Mouse (Mus musculus): Measurements from ENCODE around the gene Lats1. TPM values are rescaled to one million over a fixed set of nuclear protein-coding genes. Genes with fewer than 3 reads are reported as not detected.
A peak's percentile ranks its signal among the peaks of the same experiment; 100 is the strongest.

The Lats1 gene
- polyA plus RNA-seq, 1 experiment from 2014 or later: 20.6 TPM

DNA sequence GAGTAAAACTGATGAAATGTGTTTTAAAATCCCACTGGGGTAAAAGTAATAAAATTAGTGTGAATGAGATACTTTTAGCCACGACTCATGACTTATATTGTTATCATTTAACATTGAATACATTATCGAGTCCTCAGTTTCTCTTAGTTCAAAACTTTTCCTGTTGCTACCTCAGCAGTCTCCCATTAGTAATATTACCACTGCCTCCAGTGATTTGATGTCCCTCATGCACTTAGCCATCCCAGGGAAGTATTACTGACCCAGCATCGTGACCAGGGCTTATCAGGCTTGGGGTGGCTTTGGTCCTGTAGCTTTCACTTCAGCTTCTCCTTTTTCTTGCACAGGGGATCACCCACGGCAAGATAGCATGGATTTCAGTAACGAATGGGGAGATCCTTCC is 29.1 kb downstream of the Lats1 start:
- H3K4me3 ChIP-seq (replicated peaks; ENCODE audit: low read depth, low read length): no peak overlapping the region

DNA sequence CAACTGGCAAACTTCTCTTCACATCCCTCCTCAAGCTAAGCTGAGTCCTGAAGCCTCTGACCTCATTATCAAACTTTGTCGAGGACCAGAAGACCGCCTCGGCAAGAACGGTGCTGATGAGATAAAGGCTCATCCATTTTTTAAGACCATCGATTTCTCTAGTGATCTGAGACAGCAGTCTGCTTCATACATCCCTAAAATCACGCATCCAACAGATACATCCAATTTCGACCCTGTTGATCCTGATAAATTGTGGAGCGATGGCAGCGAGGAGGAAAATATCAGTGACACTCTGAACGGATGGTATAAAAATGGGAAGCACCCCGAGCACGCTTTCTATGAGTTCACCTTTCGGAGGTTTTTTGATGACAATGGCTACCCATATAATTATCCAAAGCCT is 31.5 kb downstream of the Lats1 start:
- Histone ChIP-seq H3K4me2 (ENCODE audit: low read length) (no peak overlapping the region), H3K4me3 (replicated peaks; ENCODE audit: low read depth, low read length) (no peak overlapping the region), H3K9ac (replicated peaks; ENCODE audit: low read length) (no peak overlapping the region), H3K9me3 (ENCODE audit: control insufficient read depth, low read length) (no peaks in the 10 kb centered on the region), H3K27me3 (ENCODE audit: control insufficient read depth, insufficient read depth, low read length) (no peaks in the 10 kb centered on the region), H3K4me1 (ENCODE audit: control insufficient read depth, insufficient read depth, low read length) (no peaks in the 10 kb centered on the region), H3K27ac (replicated peaks; ENCODE audit: low read depth, low read length) (no peak overlapping the region), H3K36me3 (ENCODE audit: control insufficient read depth, insufficient read depth, low read length) (peaks cover 61% of the 10 kb centered on the region)
- ATAC-seq (ENCODE audit: low FRiP score, low TSS enrichment) (no peak), DNase-seq (no peak)
- WGBS: 96% methylated on average over 13 of the region's 13 CpGs

More for the DNA sequence above, 29.1 kb downstream of the Lats1 start:
- Histone ChIP-seq H3K4me2 (ENCODE audit: low read length) (no peak overlapping the region), H3K4me1 (ENCODE audit: control insufficient read depth, insufficient read depth, low read length) (no peaks in the 10 kb centered on the region), H3K36me3 (ENCODE audit: control insufficient read depth, insufficient read depth, low read length) (peaks cover 78% of the 10 kb centered on the region), H3K9me3 (ENCODE audit: control insufficient read depth, low read length) (no peaks in the 10 kb centered on the region), H3K9ac (replicated peaks; ENCODE audit: low read length) (no peak overlapping the region), H3K27ac (replicated peaks; ENCODE audit: low read depth, low read length) (no peak overlapping the region), H3K27me3 (ENCODE audit: control insufficient read depth, insufficient read depth, low read length) (no peaks in the 10 kb centered on the region)
- ATAC-seq (ENCODE audit: low FRiP score, low TSS enrichment) (no peak), DNase-seq (no peak)
- 88% methylated on average over 5 of the region's 5 CpGs for WGBS

DNA sequence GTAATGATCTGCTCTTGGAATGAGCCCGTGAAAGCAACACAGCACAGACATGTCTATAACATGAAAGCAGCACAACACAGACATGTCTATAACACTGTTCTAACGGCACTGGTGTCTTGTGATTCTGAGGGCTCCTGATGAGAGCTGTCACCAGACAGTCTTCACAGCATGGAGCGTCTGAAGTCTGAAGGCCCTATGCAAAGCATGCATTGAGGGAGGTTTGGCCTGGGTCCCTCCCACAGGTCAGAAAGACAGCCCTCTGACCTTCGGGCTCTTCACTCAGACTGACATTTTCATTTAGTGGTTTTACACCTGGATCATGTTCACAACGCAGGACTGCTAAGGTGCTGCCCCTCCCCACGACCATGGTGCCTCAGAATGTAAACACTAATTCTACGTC is 34.0 kb downstream of the Lats1 start:
- DNase-seq (no peak), ATAC-seq (ENCODE audit: low FRiP score, low TSS enrichment) (no peak)
- H3K36me3 ChIP-seq (ENCODE audit: control insufficient read depth, insufficient read depth, low read length): peaks cover 45% of the 10 kb centered on the region
- no peaks in the 10 kb centered on the region for H3K4me1 ChIP-seq (ENCODE audit: control insufficient read depth, insufficient read depth, low read length)
- H3K27ac ChIP-seq (replicated peaks; ENCODE audit: low read depth, low read length): no peak overlapping the region
- no peak overlapping the region for H3K9ac ChIP-seq (replicated peaks; ENCODE audit: low read length)
- H3K4me2 ChIP-seq (ENCODE audit: low read length): no peak overlapping the region
- WGBS: 74% methylated on average over 7 of the region's 7 CpGs
- no peaks in the 10 kb centered on the region for H3K27me3 ChIP-seq (ENCODE audit: control insufficient read depth, insufficient read depth, low read length)
- H3K4me3 ChIP-seq (replicated peaks; ENCODE audit: low read depth, low read length): no peak overlapping the region
- no peaks in the 10 kb centered on the region for H3K9me3 ChIP-seq (ENCODE audit: control insufficient read depth, low read length)

DNA sequence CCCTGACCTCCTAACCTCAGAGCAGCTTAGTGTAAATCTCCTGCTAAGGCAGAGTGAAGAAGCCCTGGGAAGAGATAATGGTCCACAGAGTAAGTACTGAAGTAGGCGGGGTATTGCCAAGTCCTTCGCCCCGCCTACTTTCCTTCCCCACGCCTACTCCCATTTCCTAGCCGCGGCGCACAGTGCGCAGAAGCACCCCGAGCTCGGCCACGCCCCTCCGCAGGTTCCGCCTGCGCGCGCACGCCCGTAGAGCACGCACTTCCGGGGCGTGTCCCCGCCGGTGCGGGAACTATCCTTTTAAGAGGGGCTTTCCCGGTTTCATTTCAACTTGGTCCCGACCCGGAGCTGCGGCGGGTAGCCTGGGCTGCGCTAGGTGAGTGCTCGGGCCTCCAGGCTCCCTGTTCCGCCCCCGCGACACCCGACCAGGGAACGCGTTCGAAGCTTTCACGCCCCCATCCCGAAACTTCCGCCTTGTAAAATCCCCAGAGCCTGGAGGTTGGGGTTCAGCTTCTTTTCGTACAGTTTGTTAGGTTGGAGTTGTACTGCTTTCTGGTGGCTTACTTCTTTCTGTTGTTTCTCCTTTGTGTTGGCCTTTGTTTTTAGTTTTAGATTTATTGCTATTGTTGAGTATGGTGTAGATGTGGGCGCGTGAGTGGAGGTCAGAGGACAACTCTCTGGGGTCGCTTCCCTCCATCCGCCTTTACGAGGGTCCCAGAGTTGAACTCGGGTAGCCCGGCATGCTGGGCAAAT is 44.9 kb downstream of the Lats1 start, which contains the start of gene Katna1:
TSS of gene Katna1 (plus strand) at position 250 of the 750 bp plus-strand sequence.
- H3K4me1 ChIP-seq (ENCODE audit: control insufficient read depth, insufficient read depth, low read length): no peaks in the 10 kb centered on the region; the same call in 1 of the 2 replicates
- DNase-seq (peak; percentile 97), ATAC-seq (ENCODE audit: low FRiP score, low TSS enrichment) (peak; percentile 99)
- no peaks in the 10 kb centered on the region for H3K27me3 ChIP-seq (ENCODE audit: control insufficient read depth, insufficient read depth, low read length)
- peak within 1 kb of the TSS; percentile 76 for H3K4me2 ChIP-seq (ENCODE audit: low read length)
- H3K4me3 ChIP-seq (replicated peaks; ENCODE audit: low read depth, low read length): peak within 1 kb of the TSS; percentile 60
- peak within 1 kb of the TSS; percentile 63 for H3K9ac ChIP-seq (replicated peaks; ENCODE audit: low read length)
- H3K27ac ChIP-seq (replicated peaks; ENCODE audit: low read depth, low read length): peak within 1 kb of the TSS; percentile 53
- no peaks in the 10 kb centered on the region for H3K9me3 ChIP-seq (ENCODE audit: control insufficient read depth, low read length)
- under 1% methylated on average over 49 of the region's 49 CpGs for WGBS
- H3K36me3 ChIP-seq (ENCODE audit: control insufficient read depth, insufficient read depth, low read length): no peaks in the 10 kb centered on the region

DNA sequence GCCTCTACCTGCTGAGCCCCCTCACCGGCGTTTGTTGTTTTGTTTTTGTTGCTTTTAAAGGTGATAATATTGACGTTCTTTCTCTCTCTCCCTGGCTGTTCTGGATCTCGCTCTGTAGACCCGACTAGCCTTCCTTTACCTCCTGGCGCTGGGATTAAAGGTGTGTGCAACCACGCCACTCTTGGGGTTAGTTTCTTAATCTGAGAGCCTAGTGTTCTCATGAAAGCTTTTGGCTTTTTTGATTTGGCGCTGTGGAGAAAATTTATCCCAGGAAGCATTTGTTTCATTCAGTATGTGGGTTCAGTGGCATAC is 45.4 kb downstream of the Lats1 start:
- no peaks in the 10 kb centered on the region for H3K9me3 ChIP-seq (ENCODE audit: control insufficient read depth, low read length)
- DNase-seq (no peak), ATAC-seq (ENCODE audit: low FRiP score, low TSS enrichment) (no peak)
- H3K4me1 ChIP-seq (ENCODE audit: control insufficient read depth, insufficient read depth, low read length): no peaks in the 10 kb centered on the region; the same call in 1 of the 2 replicates
- H3K27me3 ChIP-seq (ENCODE audit: control insufficient read depth, insufficient read depth, low read length): no peaks in the 10 kb centered on the region
- peak overlapping the region; percentile 60 for H3K4me3 ChIP-seq (replicated peaks; ENCODE audit: low read depth, low read length)
- H3K36me3 ChIP-seq (ENCODE audit: control insufficient read depth, insufficient read depth, low read length): no peaks in the 10 kb centered on the region
- peak overlapping the region; percentile 63 for H3K9ac ChIP-seq (replicated peaks; ENCODE audit: low read length)
- H3K27ac ChIP-seq (replicated peaks; ENCODE audit: low read depth, low read length): no peak overlapping the region
- peak overlapping the region; percentile 76 for H3K4me2 ChIP-seq (ENCODE audit: low read length)
- 0% methylated on average over 8 of the region's 8 CpGs for WGBS

DNA sequence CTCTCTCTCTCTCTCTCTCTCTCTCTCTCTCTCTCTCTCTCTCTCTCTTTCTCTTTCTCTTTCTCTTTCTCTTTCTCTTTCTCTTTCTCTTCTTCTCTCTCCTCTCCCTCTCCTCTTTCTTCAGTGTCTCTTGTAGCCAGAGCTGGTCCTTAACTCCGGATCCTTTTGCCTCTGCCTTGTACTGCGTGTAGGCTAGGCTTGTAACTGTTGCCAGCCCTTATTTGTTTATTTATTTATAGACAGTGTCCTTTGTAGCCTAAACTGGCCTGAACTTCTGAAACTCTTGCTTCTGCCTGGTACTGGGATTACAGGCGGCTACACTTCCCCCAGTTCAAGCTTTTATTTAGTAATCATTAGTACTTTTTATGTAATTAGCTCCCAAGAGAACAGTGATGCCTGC is 46.0 kb downstream of the Lats1 start:
- Histone ChIP-seq H3K4me1 (ENCODE audit: control insufficient read depth, insufficient read depth, low read length) (no peaks in the 10 kb centered on the region; the same call in 1 of the 2 replicates), H3K27ac (replicated peaks; ENCODE audit: low read depth, low read length) (no peak overlapping the region), H3K36me3 (ENCODE audit: control insufficient read depth, insufficient read depth, low read length) (no peaks in the 10 kb centered on the region), H3K9ac (replicated peaks; ENCODE audit: low read length) (no peak overlapping the region; the same call in 1 of the 2 replicates), H3K9me3 (ENCODE audit: control insufficient read depth, low read length) (no peaks in the 10 kb centered on the region), H3K4me2 (ENCODE audit: low read length) (peak overlapping the region; percentile 76), H3K4me3 (replicated peaks; ENCODE audit: low read depth, low read length) (peak overlapping the region; percentile 60), H3K27me3 (ENCODE audit: control insufficient read depth, insufficient read depth, low read length) (no peaks in the 10 kb centered on the region)
- WGBS: 43% methylated on average over 3 of the region's 3 CpGs
- DNase-seq: no peak
- no peak for ATAC-seq (ENCODE audit: low FRiP score, low TSS enrichment)

DNA sequence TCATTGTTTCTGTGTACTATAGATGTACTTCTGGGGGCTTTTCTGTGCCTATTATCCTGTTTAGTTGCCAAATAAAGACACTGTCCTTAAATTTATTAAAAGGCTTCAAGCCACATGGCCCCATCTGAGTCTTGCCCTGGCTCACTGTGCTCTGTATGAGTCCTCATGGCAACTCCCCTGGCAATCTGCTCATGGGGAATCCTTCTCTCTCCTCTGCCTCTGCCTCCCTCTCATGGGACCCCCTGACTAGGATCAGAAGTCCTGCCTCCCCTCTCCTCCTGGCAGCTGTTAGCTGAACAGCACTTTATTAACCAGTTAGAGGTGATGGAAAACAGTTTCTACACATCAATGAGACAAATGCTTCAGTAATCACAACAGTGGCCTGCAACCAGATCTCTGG is 50.6 kb downstream of the Lats1 start:
- Histone ChIP-seq H3K36me3 (ENCODE audit: control insufficient read depth, insufficient read depth, low read length) (no peaks in the 10 kb centered on the region), H3K4me1 (ENCODE audit: control insufficient read depth, insufficient read depth, low read length) (no peaks in the 10 kb centered on the region; the same call in 1 of the 2 replicates), H3K9me3 (ENCODE audit: control insufficient read depth, low read length) (no peaks in the 10 kb centered on the region), H3K4me3 (replicated peaks; ENCODE audit: low read depth, low read length) (no peak overlapping the region), H3K27ac (replicated peaks; ENCODE audit: low read depth, low read length) (no peak overlapping the region), H3K27me3 (ENCODE audit: control insufficient read depth, insufficient read depth, low read length) (no peaks in the 10 kb centered on the region), H3K9ac (replicated peaks; ENCODE audit: low read length) (no peak overlapping the region), H3K4me2 (ENCODE audit: low read length) (no peak overlapping the region)
- DNase-seq (no peak), ATAC-seq (ENCODE audit: low FRiP score, low TSS enrichment) (no peak)

DNA sequence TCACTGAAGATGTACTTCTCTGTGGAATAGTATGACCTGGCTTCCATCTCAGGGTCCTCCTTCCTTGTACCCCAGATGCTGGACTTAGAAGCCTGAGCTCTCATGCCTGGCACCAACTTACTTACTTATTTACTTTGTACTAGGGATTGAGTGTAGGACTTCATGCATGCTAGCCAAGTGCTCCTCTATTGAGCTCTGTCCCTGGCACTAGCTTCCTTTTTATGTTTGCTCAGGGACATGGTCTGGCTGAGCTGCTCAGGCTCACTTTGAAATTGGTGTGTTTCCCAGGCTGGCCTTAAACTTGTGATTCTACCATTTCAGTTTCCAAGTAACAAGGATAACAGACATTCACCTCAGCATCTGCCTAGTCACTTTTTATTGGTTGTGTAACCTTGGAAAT is 56.1 kb downstream of the Lats1 start:
- DNase-seq (peak; percentile 6), ATAC-seq (ENCODE audit: low FRiP score, low TSS enrichment) (no peak)
- no peak overlapping the region for H3K27ac ChIP-seq (replicated peaks; ENCODE audit: low read depth, low read length)
- no peak overlapping the region for H3K4me2 ChIP-seq (ENCODE audit: low read length)
- H3K4me3 ChIP-seq (replicated peaks; ENCODE audit: low read depth, low read length): no peak overlapping the region
- no peaks in the 10 kb centered on the region for H3K9me3 ChIP-seq (ENCODE audit: control insufficient read depth, low read length)
- no peaks in the 10 kb centered on the region for H3K27me3 ChIP-seq (ENCODE audit: control insufficient read depth, insufficient read depth, low read length)
- H3K36me3 ChIP-seq (ENCODE audit: control insufficient read depth, insufficient read depth, low read length): peaks cover 24% of the 10 kb centered on the region
- no peak overlapping the region for H3K9ac ChIP-seq (replicated peaks; ENCODE audit: low read length)
- no peaks in the 10 kb centered on the region for H3K4me1 ChIP-seq (ENCODE audit: control insufficient read depth, insufficient read depth, low read length)

DNA sequence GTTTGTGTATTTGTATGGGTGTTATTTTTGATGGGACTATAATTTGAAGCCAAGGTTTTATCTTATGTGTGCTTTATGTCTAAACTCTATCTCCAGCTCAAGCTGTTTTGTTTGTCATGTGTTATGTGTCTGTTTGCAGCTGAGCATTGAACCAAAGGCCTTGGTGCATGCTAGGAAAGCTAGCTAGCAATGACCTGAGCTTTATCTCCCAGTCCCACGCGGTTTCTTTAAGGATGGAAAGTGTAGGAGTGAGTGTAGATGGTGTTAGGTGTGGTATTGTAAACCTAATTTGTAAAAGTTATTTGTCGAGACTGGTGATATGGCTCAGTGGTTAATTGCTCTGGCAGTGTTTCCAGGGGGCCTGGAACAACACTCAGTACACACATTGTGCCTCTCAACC is 56.9 kb downstream of the Lats1 start:
- no peak overlapping the region for H3K27ac ChIP-seq (replicated peaks; ENCODE audit: low read depth, low read length)
- WGBS: 86% methylated on average over 3 of the region's 3 CpGs
- H3K36me3 ChIP-seq (ENCODE audit: control insufficient read depth, insufficient read depth, low read length): peaks cover 29% of the 10 kb centered on the region
- ATAC-seq (ENCODE audit: low FRiP score, low TSS enrichment): no peak
- no peak overlapping the region for H3K4me3 ChIP-seq (replicated peaks; ENCODE audit: low read depth, low read length)
- H3K4me2 ChIP-seq (ENCODE audit: low read length): no peak overlapping the region
- no peaks in the 10 kb centered on the region for H3K9me3 ChIP-seq (ENCODE audit: control insufficient read depth, low read length)
- H3K27me3 ChIP-seq (ENCODE audit: control insufficient read depth, insufficient read depth, low read length): no peaks in the 10 kb centered on the region
- DNase-seq: no peak
- H3K4me1 ChIP-seq (ENCODE audit: control insufficient read depth, insufficient read depth, low read length): no peaks in the 10 kb centered on the region
- no peak overlapping the region for H3K9ac ChIP-seq (replicated peaks; ENCODE audit: low read length)
